Mouse (Mus musculus) limb, embryonic 12.5 days (tissue): ENCODE results near the gene Olfr1344. TPM values are rescaled to one million over a fixed set of nuclear protein-coding genes. Genes with fewer than 3 reads are reported as not detected.
"Not testable (repeated sequence)": the region's sequence is repeated elsewhere in the genome, so short reads cannot be mapped to it uniquely, and the experiment has no call there.

ENCODE experiments used
- ATAC-seq: fragments of 200-750 bp; cut with Nextera tagmentation; 2 replicates; pipeline ENCODE4 v1.8.0; 2017; ENCODE audit warnings: low read depth, moderate TSS enrichment; ENCODE audit not compliant: insufficient number of reproducible peaks, insufficient read depth, low FRiP score, low TSS enrichment
- H3K27ac ChIP-seq: fragments of 300-500 bp; sonication (generic); 2 replicates; pipeline ENCODE4 v1.5.1; 2016; ENCODE audit warnings: mild to moderate bottlenecking, moderate library complexity
- H3K27me3 ChIP-seq: fragments of 300-500 bp; sonication (generic); 2 replicates; pipeline ENCODE4 v1.6.1; 2016; ENCODE audit warnings: mild to moderate bottlenecking, moderate library complexity
- H3K36me3 ChIP-seq: fragments of 300-500 bp; sonication (generic); 2 replicates; pipeline ENCODE4 v1.6.1; 2016; ENCODE audit warnings: mild to moderate bottlenecking, moderate library complexity
- H3K4me1 ChIP-seq: fragments of 300-500 bp; sonication (generic); replicated peaks from 2 replicates; pipeline ENCODE4 v1.6.1; 2016
- H3K4me2 ChIP-seq: fragments of 300-500 bp; sonication (generic); 2 replicates; pipeline ENCODE4 v1.6.1; 2016; ENCODE audit warnings: mild to moderate bottlenecking, moderate library complexity
- H3K4me3 ChIP-seq: fragments of 300-500 bp; sonication (generic); replicated peaks from 2 replicates; pipeline ENCODE4 v1.5.1; 2016; ENCODE audit warnings: mild to moderate bottlenecking
- H3K9ac ChIP-seq: fragments of 300-500 bp; sonication (generic); replicated peaks from 2 replicates; pipeline ENCODE4 v1.6.1; 2016; ENCODE audit warnings: mild to moderate bottlenecking, moderate library complexity
- H3K9me3 ChIP-seq: fragments of 300-500 bp; sonication (generic); 2 replicates; pipeline ENCODE4 v1.6.1; 2016; ENCODE audit warnings: mild to moderate bottlenecking, moderate library complexity
- WGBS: fragments of 180-500 bp; shearing (Covaris S2); methylation state at CpG from one replicate; pipeline ENCODE4 v1.1.7; 2016; 5-methylcytosine and 5-hydroxymethylcytosine counted together
- polyA plus RNA-seq: library from polyadenylated mRNA; unstranded; fragments of >200 nt; fragmentation: Nextera tagmentation; extraction: Ambion mirVana; gene quantifications from 2 replicates; pipeline ENCODE4 v1.2.1, GENCODE M21; 2016

Olfr1344 gene
- polyA plus RNA-seq, 1 experiment from 2014 or later = not detected

- H3K9me3 ChIP-seq = peaks cover 25% of the 10 kb centered on the region; the same call in 1 of the 2 replicates
- no peak overlapping the region for H3K4me2 ChIP-seq
- H3K27me3 ChIP-seq = no peaks in the 10 kb centered on the region
- WGBS = 86% methylated on average over 5 of the region's 5 CpGs
- no peak overlapping the region for H3K4me3 ChIP-seq
- H3K27ac ChIP-seq = no peak overlapping the region
- H3K9ac ChIP-seq = no peak overlapping the region
- no peaks in the 10 kb centered on the region for H3K4me1 ChIP-seq
- no peak for ATAC-seq
- H3K36me3 ChIP-seq = no peaks in the 10 kb centered on the region
Observed at GRCm38 (mm10) chr7:6447771-6448170, 9.3 kb downstream of the Olfr1344 start.

DNA sequence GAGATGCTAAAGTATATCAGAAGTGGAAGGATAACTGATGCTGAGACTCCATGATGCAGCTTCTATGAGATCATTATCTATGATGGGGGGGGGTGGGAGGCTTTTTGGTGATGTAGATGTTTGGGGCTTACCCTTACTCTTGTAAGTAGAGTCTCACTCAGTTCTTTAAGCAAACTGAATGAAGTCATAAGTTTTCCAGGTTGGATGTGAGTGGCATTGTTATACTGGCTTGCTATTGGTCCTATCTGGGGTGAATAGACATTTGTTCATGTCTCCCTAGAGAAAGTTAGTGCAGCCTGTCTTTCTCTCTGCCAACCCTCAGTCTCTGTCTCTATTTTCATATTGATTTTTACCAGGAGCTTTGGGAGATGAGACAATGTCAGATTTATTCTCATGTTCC lies 17.4 kb downstream of the Olfr1344 start, which contains the start of gene Olfr1336:
Gene Olfr1336, plus strand, starts transcription at position 301 of the 400 bp plus-strand sequence.
- Histone ChIP-seq H3K4me3 (no peak within 1 kb of the TSS), H3K36me3 (no peaks in the 10 kb centered on the region), H3K4me1 (no peaks in the 10 kb centered on the region), H3K4me2 (no peak within 1 kb of the TSS), H3K9me3 (peaks cover 28% of the 10 kb centered on the region; the same call in 1 of the 2 replicates), H3K27me3 (no peaks in the 10 kb centered on the region), H3K9ac (no peak within 1 kb of the TSS), H3K27ac (no peak within 1 kb of the TSS)
- ATAC-seq = no peak

GRCm38 (mm10) chr7:6456399-6456798 lies 17.9 kb downstream of the Olfr1344 start:
- no peaks in the 10 kb centered on the region for H3K27me3 ChIP-seq
- no peak overlapping the region for H3K9ac ChIP-seq
- no peaks in the 10 kb centered on the region for H3K4me1 ChIP-seq
- no peak for ATAC-seq
- H3K9me3 ChIP-seq = peaks cover 28% of the 10 kb centered on the region; the same call in 1 of the 2 replicates
- no peak overlapping the region for H3K4me2 ChIP-seq
- H3K27ac ChIP-seq = no peak overlapping the region
- H3K4me3 ChIP-seq = no peak overlapping the region
- 43% methylated on average over 3 of the region's 3 CpGs for WGBS
- H3K36me3 ChIP-seq = no peaks in the 10 kb centered on the region

- no peak for ATAC-seq
- no peak within 1 kb of the TSS for H3K9ac ChIP-seq
- H3K27me3 ChIP-seq = no peaks in the 10 kb centered on the region
- no peaks in the 10 kb centered on the region for H3K36me3 ChIP-seq
- no peak within 1 kb of the TSS for H3K4me3 ChIP-seq
- H3K27ac ChIP-seq = no peak within 1 kb of the TSS
- H3K9me3 ChIP-seq = no peaks in the 10 kb centered on the region
- H3K4me1 ChIP-seq = no peaks in the 10 kb centered on the region
- H3K4me2 ChIP-seq = no peak within 1 kb of the TSS
Observed at GRCm38 (mm10) chr7:6466951-6467350, 28.5 kb downstream of the Olfr1344 start, which contains the start of gene Olfr1346. TSS of gene Olfr1346 (plus strand) at chr7:6467101.

DNA sequence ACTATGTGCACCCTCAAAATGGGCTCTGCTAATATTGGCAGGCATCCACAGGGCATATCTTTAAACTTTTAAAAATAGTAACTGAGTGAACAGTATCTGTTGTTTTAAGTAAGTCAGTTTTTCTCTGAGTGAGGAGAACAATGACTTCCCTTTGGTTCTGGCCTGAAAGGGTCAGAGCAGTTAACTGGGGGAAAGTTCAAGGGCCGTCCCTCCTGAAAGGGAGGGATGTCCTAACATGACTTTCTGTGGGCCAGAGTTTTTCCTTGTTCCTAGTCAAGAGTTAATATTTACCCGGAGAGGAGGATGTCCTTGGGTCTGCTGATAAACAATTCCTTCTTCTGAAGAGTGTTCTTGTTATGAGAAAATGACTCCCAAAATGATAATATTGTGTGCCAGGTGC lies 39.1 kb downstream of the Olfr1344 start:
- not testable (repeated sequence) for H3K36me3 ChIP-seq, H3K4me1 ChIP-seq, H3K4me2 ChIP-seq, H3K27me3 ChIP-seq, H3K27ac ChIP-seq, H3K9ac ChIP-seq, ATAC-seq, H3K4me3 ChIP-seq
- 76% methylated on average over 2 of the region's 2 CpGs for WGBS
- peaks cover 36% of the 10 kb centered on the region for H3K9me3 ChIP-seq

DNA sequence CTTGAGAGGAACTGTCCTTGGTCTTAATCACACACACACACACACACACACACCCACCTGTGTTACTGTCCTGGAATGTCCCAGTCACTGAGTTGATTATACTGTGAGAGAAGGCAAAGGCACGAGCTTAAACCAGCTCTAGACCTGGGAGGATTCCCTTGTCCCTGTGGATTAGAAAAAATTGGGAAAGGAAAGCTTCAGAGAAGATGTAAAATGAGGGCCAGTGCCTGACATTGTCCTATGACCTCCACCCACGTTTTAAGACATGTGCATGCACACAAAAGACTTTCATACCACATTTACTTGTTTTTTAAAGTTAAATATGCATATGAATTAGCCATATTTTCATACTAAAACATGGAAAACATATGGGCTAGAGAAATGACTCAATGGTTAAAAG lies 48.4 kb downstream of the Olfr1344 start, which contains the start of gene Olfr5:
Gene Olfr5, minus strand, starts transcription at position 101 of the 400 bp plus-strand sequence.
- Histone ChIP-seq H3K9ac (no peak within 1 kb of the TSS), H3K36me3 (no peaks in the 10 kb centered on the region), H3K9me3 (peaks cover 10% of the 10 kb centered on the region; the same call in 1 of the 2 replicates), H3K27ac (no peak within 1 kb of the TSS), H3K4me2 (no peak within 1 kb of the TSS), H3K4me1 (no peaks in the 10 kb centered on the region), H3K4me3 (no peak within 1 kb of the TSS), H3K27me3 (no peaks in the 10 kb centered on the region)
- 42% methylated on average over 2 of the region's 2 CpGs for WGBS
- no peak for ATAC-seq

Other genes starting within 250 kb of the Olfr1344 start
- not detected in 2 replicates for gene Galp, start 241.6 kb upstream of the Olfr1344 start, polyA plus RNA-seq
- not detected in 2 replicates for gene Zscan5b, start 216.4 kb upstream of the Olfr1344 start, polyA plus RNA-seq
- not detected in 2 replicates for gene Epp13, start 186.0 kb upstream of the Olfr1344 start, polyA plus RNA-seq
- gene Zfp667, start 152.1 kb upstream of the Olfr1344 start, polyA plus RNA-seq = 8.3 and 8.8 TPM in 2 replicates
- gene Zfp583, start 107.4 kb upstream of the Olfr1344 start, polyA plus RNA-seq = 8.2 and 8.8 TPM in 2 replicates
- gene Gm3854, start 94.9 kb upstream of the Olfr1344 start, polyA plus RNA-seq = 3.5 and 4.1 TPM in 2 replicates
- gene Zfp78, start 75.4 kb upstream of the Olfr1344 start, polyA plus RNA-seq = 1.8 and 2.1 TPM in 2 replicates
- 11.1 and 12.3 TPM in 2 replicates for gene Zfp28, start 55.4 kb upstream of the Olfr1344 start, polyA plus RNA-seq
- gene Smim17, start 40.0 kb upstream of the Olfr1344 start, polyA plus RNA-seq = 0.26 and 0.35 TPM in 2 replicates
- not detected in 2 replicates for gene Gm20715, start 28.4 kb upstream of the Olfr1344 start, polyA plus RNA-seq
- not detected in 2 replicates for gene Olfr1336, start 17.5 kb downstream of the Olfr1344 start, polyA plus RNA-seq
- gene Olfr1346, start 28.4 kb downstream of the Olfr1344 start, polyA plus RNA-seq = not detected in 2 replicates
- gene Olfr5, start 48.3 kb downstream of the Olfr1344 start, polyA plus RNA-seq = not detected in 2 replicates
- gene Olfr1347, start 61.1 kb downstream of the Olfr1344 start, polyA plus RNA-seq = not detected in 2 replicates
- gene Olfr1348, start 70.1 kb downstream of the Olfr1344 start, polyA plus RNA-seq = not detected in 2 replicates
- gene Olfr1349, start 84.3 kb downstream of the Olfr1344 start, polyA plus RNA-seq = not detected in 2 replicates
- gene Olfr1350, start 126.2 kb downstream of the Olfr1344 start, polyA plus RNA-seq = not detected in 2 replicates